Mouse (Mus musculus) cortical plate, adult 2 months (tissue): ENCODE results near the gene Gper1.

Source experiments
- CTCF ChIP-seq: fragments of 200-500 bp; IDR thresholded peaks from 2 replicates; pipeline ENCODE4 v1.5.1; 2011; ENCODE audit warnings: mild to moderate bottlenecking, control low read depth, low read length; ENCODE audit not compliant: insufficient read depth; ENCODE audit errors: extremely low read depth
- POLR2A ChIP-seq: fragments of 200-500 bp; IDR thresholded peaks from 2 replicates; pipeline ENCODE4 v1.6.1; 2011; ENCODE audit warnings: mild to moderate bottlenecking, low read length, control low read depth; ENCODE audit not compliant: insufficient read depth; ENCODE audit errors: extremely low read depth

- no peak for TF ChIP-seq POLR2A
- no peak for TF ChIP-seq CTCF
Measured at GRCm38 (mm10) chr5:139393197-139393588, 29.8 kb upstream of the Gper1 start.
